Mouse (Mus musculus): ENCODE results near the gene Itgb8.

The Itgb8 gene

DNA sequence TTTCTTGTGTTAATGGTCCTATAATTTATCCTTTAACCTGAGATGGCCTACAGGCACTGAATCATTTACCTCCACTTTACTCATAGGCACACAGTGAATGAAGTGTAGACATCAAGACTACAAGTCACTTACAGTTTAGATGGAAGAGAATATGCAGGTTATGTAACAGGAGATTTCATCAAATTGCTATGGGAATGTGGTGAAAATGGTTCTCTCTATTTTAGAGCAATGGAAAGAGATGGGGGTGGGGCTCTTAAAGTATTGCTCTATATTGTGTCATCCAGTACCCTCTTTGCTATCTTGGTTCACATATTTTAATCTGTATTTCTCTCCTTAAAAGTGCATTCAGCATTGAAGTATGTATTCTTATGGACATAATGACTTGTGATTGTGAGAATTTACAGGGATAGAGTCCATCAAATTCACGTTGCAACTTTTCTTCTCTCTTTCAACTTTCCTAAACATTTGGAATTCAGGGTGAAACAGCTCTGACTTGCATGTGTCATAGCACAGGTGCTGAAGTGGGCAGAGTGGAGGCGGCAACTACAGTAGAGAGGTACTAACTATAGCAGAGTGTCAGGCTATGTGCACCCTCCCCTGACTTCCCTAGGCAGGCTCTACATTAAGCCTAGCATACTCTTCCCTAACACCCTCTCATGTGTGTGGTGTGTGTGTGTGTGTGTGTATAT is 29.1 kb downstream of the Itgb8 start:
- DNase-seq (ENCODE audit: low spot score in 2 of 2), result no peak

DNA sequence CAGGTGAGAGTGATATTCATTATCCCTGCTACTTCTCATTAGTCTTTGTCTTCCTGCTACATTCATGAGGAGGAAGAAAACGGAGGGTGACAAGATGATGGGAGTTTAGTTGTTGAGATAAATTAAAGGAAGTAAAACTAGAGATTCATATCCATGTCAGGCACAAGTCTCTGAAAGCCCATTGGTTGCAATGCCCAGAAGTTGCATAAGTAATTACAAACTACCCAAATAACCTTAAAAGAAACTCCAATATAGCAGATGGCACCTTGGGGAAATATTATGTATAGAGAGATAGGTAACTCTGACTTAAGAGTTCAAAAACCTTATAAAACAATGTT is 31.2 kb downstream of the Itgb8 start:
- no peak for DNase-seq (ENCODE audit: low spot score in 2 of 2)

DNA sequence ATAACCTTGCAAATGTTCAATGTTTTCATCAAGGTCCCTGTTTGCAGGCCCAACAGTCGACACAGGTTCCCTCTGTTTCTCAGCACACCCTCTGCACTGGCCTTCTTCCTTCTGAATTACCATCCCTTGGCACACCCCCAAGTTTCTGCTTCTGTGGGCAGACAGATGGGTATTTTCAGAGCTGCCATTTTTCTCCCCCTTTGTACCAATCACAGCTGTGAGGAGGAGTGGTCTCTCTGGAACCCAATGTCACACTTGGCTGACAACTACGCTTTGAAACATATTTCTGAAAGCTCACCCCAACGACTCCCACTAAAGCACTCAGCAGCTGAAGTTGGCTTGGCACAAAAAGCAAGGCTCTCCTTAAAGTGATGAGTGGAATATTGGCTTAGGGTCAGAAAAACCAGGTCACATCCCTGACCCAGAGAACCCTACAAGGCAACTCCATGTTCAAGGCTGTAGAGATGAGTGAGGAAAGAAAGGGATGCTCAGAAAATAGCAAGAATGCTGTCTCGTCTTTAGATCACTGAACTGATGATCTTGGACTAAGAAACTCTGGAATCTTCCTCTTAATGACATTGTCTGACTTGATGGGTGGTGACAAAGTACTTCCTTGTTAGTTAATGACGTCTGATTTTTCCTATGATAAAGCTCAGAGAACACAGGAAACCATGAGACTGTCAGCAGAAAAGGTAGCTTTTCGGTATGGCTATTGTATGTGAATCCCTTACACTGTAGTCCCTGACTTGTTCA is 31.7 kb downstream of the Itgb8 start:
- no peak for DNase-seq (ENCODE audit: low spot score in 2 of 2)

DNA sequence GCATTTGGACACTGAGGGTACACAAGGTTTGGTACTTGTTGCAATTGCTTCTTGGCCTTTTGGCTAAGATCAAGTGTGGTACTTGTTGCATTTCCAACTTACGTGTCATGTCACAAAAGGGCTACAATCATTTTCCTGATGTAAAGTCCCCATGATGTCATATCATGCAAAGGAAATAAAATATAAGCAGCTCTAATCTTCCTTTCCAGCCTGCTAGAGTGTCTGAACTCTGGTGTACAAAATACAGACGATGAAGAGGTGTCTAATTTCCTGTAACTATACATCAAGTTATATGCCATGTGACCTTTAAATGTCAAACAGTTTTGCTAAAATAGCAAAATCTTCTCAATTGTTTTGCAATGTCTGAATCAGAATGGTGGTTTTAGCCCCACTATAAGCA is 34.2 kb downstream of the Itgb8 start:
- DNase-seq (ENCODE audit: low spot score in 2 of 2), result no peak

DNA sequence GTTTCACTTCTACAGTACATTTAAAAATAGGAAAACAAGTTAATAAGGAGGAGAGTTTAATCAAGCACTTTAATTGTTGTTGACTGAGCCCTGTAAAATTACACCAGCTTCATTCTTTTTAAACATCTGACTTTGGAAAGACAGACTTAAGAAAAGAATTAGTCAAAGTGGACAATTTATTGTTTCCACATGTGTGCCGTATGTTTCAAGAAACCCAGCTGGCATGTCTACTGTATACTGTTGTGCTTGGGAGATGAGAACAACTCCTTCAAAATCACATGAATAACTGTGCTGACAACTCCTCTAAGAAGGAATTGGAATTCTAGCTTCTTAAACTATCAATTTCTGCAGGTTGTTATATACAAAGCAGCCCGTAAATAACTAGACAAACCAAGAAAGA is 35.8 kb downstream of the Itgb8 start:
- DNase-seq (ENCODE audit: low spot score in 2 of 2), result no peak

DNA sequence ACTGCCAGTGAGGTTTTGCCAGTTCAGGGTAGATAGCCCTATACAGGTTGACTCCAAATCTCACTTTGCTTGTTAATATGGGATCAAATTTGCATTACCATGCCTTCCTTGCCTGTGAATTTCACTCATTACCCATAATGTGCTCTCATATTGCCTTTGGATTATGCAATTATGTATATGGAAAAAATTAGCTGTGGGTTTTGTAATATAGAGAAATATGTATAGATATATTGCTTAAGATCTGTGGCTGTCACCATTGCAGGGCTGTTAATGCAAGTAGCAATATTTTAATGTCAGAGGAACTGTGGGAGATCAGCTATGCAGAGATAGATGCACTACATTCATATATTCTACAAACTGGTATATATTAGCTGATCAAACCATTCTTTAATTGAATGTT is 43.5 kb downstream of the Itgb8 start:
- DNase-seq (ENCODE audit: low spot score in 2 of 2), result no peak

DNA sequence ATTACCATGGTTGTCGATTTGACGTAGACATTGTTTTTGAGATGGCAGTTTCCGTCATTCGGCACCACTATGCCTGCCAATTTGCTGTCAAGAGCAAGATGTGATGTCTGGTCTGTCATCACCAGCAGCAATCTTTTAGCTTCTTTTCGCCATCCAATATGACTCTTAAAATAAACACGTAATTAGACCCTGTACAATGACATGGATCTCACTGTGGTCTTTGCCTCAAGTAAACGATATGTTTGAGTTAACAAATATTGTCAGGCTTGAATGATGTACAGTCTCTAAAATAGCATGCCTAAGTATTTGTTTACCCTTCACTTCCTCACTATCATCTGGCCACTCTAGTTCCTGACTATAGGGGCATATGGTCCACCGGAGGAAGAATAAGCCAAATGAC is 48.8 kb downstream of the Itgb8 start:
- DNase-seq (ENCODE audit: low spot score in 2 of 2), result no peak

DNA sequence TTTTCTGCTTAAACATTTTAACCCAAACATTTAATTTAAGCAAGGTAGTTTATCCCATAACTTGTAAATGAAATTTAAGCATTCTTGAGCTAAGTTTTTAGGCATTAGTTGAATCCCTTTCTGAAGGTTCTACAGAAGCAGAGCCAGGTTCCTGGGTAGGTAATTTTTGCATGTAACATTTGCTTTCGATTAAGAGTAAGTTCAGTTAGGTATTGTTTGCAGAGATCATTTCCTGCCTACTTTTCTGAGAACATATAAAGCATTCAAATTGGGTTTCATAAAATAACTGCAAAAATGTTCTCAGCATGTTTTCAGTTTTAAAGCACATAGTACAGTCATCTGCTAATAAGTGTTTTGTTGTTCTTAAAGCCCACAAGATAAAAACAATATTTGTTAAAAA is 53.2 kb downstream of the Itgb8 start:
- DNase-seq (ENCODE audit: low spot score in 2 of 2), result no peak

DNA sequence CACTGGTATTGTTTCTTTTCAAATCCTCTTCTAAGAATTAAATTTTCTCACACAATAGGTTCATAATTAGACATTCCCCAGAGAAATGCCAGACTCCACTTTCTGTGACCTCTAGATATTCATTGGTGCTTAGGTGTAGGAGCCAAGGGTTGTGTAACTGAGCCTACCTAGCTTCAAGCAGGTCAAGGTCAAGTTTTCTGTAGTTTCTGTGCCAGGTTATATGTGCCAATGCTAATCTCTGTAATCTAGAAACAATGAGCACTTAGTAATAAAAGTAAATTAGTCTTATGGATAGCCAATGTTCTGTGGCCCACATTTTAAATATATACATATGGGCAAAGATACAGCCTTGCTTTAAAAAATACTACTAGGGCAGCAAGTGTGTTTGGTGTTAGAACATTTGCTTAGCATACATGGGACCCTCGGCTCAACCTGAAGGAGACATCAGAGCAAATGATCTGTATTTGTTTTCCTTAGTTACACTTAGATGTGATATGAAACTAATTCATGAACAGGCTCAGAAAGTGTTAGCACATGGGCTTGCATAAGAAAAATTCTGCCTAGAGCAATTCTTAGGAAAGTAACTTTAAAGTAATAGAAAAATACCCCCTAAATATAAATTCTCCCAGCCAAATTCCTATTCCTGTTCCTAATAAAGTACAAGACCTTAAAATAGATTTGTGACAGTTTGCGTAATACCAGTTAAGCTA is 56.2 kb downstream of the Itgb8 start:
- no peak for DNase-seq (ENCODE audit: low spot score in 2 of 2)

DNA sequence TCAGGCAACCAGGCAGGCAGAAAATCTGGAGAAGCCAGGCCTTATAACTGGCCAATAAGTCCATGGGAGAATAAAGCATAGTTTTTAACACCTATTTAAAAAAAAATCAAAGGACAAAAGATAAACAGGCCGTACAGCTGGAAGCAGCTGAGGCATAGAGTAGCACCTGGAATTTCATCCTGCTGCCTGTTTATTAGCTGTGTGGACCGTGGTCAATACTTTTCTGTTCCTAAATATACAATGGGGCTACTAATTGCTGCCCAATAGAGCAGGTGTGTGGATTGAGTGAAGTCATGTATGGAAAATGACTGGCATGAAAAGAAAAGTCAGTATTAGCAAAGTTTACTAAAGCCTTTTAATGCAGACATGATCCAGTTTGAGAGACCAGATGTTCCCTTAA is 62.6 kb downstream of the Itgb8 start:
- DNase-seq (ENCODE audit: low spot score in 2 of 2), result no peak

DNA sequence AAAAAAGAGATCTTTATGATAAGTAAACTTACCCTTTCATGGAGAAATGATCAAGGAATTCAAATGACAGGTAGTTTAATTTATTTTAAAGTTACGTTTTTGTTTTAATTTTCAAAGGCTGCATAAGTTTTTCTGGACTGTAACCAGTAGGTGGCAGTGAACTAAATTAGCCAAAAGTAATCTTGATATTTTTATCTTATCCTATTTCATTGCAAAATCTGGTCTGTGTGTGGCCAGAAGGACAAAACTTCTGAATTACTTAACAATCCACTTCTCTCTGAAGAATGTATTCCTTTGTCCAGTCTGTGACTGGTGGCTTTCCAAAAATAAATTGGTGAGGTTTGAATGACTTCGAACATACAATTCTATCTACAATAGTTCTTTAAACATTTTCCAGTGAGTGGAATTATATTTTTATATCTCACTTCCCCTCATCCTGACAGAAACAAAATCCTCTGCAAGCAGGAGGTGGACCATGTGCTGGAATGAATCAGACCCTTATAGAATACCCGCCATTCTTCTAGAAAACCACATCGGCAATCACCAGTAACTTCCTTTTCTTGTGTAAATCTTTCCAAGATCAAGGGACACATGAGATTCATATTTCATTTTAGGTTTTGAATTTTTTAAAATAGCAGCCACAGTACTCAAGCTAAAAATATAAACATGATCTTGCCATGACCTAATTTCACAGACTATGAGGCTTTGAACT is 68.6 kb downstream of the Itgb8 start:
- DNase-seq (ENCODE audit: low spot score in 2 of 2), result no peak

DNA sequence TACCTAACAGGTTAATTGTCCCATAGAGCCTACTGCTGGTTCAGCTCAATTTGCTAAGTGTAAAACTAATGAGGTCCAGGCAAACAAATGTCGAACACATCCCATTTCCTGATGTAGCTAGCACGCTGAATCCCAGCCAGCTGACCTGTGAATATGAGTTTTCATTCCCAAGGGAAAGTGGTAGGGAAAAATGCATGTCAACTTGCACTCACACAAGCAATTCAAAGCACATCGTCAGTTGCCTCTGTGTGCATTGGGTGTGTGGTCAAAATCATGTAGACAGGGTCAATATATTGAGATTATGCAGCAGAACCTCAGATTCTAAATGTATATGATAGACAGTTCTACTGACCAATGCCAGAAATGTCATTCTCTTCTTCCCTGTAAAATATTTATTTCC is 69.5 kb downstream of the Itgb8 start:
- DNase-seq (ENCODE audit: low spot score in 2 of 2), result no peak

DNA sequence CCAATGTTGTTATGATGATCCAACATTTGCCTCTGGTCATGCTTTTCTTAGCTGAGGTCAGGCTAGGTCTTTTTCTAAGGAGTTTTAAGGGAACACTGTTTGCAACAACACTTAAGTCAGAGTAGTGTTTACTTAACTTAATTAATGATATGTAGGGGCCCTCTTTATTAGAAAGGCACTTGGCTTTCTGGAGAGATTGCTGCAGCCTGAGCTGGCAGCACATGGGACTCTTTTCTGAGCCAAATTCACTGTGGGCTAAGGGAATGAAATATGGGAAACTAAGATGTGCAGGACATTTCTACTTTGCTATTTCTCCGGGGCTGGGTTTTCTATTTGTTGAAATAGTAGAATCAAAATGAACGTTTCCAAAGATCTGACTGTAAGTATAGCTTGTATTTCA is 73.5 kb downstream of the Itgb8 start:
- DNase-seq (ENCODE audit: low spot score in 2 of 2), result no peak

DNA sequence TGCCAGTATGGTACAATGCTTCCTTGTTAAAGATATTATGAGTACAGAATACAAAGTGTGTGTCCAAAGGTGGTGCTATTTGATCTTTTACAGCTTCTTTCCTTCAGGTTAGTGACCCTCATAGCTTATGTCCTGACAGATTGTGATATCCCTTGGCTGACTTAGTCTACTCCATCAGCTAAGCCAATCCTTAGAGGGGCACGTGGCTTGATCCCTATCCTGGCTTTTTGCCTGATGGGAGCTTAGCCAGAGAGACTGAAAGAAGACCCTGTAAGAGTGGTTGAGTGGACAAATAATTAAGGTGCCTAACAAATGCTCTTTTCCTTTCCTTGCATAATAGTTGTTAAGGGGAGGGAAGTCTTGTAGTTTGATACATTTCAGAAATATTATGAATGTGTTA is 73.9 kb downstream of the Itgb8 start:
- DNase-seq (ENCODE audit: low spot score in 2 of 2), result no peak

DNA sequence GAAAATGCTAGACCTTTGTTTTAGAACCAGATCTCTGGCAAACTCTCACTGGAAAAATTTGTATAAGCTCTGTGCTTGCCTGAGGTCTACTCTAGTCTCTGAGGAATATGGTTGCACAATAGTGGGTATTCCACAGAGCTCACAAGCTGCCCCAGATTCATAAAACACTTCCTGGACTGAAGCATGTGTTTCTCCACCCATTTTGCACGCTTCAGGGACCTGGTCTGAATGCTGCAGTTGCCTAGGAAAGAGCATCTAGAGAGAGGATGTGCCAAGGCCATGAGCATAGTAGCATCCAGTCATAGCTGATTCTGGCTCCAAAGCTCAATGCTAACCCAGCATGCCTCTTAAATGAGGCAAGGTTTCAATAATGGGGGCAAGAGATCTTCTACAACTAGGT is 74.4 kb downstream of the Itgb8 start:
- DNase-seq (ENCODE audit: low spot score in 2 of 2), result no peak

DNA sequence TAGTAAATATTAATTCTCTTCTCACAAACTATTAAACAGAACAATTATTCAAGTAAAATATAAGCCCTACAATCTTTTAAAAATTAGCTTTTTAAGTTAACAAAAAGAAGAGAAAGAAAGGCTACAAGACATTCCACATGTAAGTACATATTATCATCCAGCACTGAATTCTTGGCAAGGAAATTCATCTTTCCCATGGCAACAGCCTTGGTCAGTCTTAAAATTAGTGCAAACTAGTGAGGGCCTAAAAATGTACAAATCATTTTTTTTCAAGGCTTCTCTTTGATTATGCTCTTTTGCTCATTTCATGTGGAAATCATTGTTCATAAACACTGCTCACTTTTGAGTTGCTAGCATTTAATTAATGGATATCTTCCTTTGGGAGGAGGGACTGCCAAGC is 77.8 kb downstream of the Itgb8 start:
- DNase-seq (ENCODE audit: low spot score in 2 of 2), result no peak

DNA sequence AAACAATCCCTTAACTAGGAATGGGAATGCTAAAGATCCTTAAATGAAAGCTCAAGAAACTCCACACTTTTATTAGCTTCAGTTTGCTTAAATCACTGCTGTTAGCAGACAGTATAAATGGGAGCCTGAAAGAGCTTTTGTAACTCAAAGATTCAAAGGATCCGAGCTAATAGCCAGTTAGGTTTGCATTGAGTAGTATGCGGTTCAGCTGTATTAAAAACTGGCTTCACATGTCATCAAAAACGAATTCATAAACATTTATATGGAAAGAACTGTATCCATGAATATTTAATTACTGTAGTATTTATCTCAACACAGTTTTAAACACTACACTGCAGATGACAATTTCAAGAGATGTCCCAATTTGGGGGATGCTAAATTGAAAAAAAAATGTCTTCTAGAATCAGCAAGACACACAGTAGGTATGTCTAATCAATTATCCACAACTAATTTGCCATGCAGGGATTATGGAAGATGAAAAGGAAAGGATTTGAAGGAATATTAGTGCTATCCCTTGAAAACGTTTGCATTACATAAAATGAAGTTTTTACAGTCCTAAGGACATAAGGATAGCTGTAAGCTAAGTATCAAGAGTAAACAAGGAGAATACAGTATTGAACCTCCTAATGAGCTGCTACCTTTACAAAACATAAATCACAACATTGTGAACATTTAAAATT is 79.2 kb downstream of the Itgb8 start:
- DNase-seq (ENCODE audit: low spot score in 2 of 2), result no peak

DNA sequence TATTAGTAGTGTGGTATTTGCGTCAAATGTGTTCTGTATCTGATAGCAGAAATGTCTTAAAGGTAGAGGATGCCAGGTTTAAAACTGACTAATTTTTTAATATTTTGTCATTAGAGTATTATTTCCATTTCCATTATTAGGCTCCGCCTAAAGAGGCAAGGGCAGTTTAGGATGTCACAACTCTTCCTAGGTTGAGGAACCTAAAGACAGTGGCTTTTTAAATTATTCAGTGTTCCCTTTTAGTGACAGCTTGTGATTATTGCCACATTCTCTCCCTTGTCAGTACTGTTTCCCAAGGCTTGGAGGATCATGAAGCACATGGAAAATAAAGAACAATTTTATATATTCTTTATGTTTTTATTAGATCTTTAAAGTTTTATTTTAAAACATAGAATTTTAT is 80.9 kb downstream of the Itgb8 start:
- no peak for DNase-seq (ENCODE audit: low spot score in 2 of 2)

DNA sequence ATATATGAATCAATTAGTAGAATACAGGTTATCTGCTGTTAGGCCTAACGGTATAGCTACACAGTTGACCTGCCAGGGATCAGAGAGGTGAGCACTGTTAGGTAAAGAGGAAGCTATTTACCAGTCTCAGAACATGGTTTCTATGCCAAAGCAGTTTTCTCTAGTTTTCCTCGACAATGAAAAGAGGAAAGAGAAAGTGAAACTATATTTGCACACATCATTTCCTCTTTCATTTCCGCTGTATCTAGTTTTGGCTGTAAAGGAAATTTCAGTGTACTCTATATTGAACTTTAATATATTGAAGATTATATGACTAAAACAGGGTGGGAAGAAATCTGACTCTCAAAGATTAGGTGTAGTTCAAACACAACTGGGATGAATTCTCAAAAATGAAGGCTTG is 81.5 kb downstream of the Itgb8 start:
- no peak for DNase-seq (ENCODE audit: low spot score in 2 of 2)

DNA sequence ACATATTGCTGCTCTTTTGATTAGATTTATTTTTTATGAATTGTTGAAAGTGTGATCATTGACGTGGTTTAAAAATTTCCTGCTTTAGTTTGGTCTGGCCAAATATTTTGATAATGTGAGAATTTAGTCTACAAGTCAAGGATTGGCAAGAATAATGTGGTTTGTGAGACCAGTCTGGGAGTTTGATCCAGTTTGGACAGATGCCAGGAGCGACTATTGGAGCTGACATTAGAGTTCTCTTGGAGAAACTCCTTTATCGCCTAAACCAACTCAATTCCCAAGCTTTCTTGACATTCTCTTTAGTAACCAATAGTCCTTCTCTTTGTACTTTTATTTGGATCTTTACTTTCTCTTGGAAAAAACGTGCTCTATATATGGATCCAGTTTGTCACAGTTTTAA is 83.0 kb downstream of the Itgb8 start:
- no peak for DNase-seq (ENCODE audit: low spot score in 2 of 2)

DNA sequence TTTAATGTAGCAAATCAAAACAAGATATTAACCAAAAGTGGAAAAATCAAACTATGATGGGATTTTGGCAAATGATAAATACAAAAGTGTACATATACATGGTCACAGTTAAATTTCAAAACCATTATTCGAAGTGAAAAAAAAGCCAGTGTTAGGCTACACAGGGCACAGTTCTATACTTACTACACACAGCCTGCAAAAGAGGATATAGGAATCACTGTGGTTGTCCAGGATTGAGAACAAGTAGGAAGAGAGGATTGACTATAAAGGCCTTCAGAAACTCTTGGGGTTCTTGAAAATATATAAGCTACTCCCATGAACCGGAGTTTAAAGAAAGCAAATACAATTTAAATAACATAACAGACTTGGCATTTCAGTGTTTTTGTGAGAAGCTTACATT is 87.6 kb downstream of the Itgb8 start:
- no peak for DNase-seq (ENCODE audit: low spot score in 2 of 2)

DNA sequence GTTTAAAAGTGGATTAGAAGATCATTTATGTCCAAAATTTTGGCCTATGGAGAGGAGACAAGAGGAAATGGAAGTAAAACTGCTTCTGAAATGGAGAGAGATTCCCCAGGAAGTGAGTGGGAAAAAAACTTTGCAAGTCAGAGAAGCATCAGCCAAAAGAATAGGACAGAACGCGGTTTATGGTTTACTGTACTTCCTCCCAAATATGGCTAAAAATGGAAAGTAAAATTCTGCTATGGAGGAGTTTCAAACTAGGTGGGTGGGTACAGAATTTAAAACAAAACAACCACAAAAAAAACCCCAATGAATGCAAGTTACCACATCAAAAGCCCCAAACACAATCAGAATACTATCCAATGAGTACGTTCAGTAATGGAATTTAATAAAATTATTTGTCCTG is 90.8 kb downstream of the Itgb8 start:
- no peak for DNase-seq (ENCODE audit: low spot score in 2 of 2)
